Mouse (Mus musculus) ZHBTc4 (cell line): Measurements from ENCODE around the gene Dnah12.
"Not testable (repeated sequence)": the region's sequence is repeated elsewhere in the genome, so short reads cannot be mapped to it uniquely, and the experiment has no call there.

Source experiments
- DNase-seq: peaks from one replicate; pipeline ENCODE4 v3.0.0-alpha.2; 2011; ENCODE audit warnings: low read depth, low spot score

The Dnah12 gene

GRCm38 (mm10) chr14:26719696-26720095 is 26.6 kb downstream of the Dnah12 start:
- DNase-seq = not testable (repeated sequence)

DNA sequence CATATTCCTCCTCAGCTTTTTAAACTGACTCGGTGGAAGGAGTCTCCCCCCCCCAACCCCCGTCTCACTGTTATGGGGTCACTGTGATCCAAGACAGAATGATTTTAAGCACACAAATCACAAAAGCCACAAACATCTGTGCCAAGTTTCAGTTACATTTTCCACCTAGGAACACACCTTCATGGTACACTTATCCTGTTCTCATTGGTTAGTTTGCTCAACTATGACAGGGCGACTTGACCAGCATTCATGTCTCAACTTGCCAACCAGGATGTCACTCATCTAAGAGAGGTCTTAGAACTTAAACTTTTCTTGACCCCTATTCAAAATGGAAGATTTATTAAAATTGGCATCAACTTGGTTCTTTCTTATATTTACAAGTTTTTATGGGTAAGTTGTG is 31.8 kb downstream of the Dnah12 start:
- no peak for DNase-seq

DNA sequence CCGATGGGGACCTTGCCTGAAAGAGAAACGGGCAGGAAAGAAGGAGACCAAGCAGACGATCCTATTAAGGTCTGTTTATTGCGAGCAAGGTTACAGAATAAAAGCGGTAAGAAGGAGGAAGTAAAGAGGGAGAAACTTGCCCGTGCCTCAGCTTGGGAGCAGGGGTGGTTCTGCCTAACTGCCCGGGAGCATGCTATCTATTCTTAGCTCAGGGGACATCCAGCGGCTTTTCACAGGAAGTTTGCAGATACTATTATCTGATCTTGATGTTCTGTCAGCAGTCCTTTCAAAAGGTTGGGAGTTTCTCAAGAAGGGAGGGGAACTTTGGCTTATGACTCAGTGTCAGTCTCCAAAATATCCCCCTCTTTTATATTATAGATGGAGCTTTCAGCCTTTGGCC is 65.5 kb downstream of the Dnah12 start:
- no peak for DNase-seq

GRCm38 (mm10) chr14:26764827-26765226 is 71.8 kb downstream of the Dnah12 start:
- DNase-seq = no peak

DNA sequence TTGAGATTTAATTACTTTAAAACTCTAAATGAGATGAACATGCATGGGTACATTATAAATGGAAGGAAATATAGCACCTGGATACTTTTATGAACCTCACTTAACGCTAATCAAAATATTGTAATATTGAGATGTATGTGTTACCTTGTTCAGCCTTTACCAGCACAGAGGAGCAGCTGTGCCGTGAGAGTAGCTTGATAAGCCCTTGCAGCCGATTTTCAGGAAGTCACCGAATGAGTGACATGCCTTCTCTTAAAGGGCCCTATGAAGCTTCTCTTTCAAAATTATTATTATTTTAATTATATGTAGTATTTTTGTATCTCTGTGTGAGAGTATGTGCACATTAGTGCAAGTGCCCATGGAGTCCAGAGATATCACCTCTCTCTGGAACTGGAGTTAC is 75.1 kb downstream of the Dnah12 start:
- DNase-seq = no peak

GRCm38 (mm10) chr14:26773536-26773935 is 80.5 kb downstream of the Dnah12 start:
- DNase-seq = no peak

DNA sequence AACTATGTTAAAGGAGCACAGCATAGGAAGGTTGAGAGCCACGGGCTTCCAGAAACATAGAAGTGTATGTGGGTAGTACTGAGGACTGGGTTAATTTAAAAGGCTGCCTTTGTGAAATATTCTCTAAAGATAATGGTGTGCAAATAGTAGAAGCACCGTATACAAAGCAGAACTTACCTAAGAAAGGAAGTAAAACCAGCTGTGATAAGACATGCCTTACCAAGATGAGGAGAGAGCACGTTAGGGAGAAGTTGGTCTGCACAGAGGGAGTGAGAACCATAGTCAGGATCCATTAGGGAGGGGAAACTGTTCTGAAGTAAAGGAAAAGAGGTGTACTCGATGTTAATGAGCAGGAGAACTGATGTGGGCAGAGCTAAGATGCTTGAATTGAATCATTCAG is 90.7 kb downstream of the Dnah12 start:
- DNase-seq = no peak

DNA sequence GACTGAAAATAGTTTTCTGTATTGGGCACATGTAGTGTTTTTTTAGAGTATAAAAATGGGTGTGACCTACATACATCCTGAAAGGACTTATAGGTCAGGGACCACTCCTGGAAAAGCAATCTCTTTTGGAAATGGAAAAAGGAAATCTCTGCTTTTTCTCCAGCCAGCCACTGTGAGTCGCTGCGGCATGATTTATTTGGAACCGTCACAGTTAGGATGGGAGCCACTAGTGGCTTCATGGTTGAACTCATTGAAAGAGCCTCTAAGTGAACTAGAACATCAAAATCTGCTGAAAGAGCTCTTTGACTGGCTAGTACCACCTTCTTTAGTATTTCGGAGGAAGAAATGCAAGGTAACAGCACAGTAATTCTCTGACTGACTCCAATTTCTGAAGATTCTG is 92.6 kb downstream of the Dnah12 start:
- DNase-seq = peak; percentile 40

GRCm38 (mm10) chr14:26794431-26794830 is 101.4 kb downstream of the Dnah12 start:
- no peak for DNase-seq

DNA sequence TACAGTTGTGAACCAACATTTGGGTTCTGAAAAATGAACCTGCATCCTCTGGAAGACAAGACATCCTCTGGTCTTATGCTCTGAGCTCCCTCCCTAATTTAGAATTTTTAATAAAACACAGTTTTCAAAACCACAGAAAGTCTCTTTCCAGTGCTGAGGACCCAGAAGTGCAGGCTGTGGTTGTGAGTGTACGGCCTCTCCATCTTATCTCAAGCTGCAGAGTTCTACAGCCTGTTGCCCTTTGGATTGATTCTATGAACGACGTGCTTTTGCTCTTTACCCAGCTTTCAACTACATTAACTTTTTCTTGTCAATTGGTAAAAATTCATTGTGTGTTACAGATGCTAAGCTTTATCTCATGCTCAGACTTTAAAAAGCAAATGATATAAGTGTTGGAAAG is 105.3 kb downstream of the Dnah12 start:
- DNase-seq = no peak

GRCm38 (mm10) chr14:26799286-26799685 is 106.2 kb downstream of the Dnah12 start:
- DNase-seq = no peak

DNA sequence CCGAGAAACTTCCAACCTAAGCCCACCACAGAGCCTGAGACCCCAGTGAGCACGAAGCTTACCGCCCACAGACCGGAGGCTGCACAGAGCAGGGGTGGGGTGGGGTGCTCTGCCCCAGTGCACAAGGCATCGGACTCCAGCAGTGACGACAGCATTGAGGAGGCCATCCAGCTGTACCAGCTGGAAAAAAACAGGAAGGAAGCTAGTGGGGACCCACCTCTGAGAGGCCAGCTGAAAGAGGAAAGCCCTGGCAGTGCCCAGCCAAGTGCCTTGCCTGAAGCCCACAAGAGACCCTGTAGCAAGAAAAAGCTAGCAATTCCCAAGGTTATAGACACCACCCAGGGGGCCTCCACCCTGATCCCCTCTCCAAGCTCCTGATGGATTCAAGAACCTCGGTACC is 112.4 kb downstream of the Dnah12 start:
- no peak for DNase-seq

GRCm38 (mm10) chr14:26812734-26813133 is 119.7 kb downstream of the Dnah12 start:
- DNase-seq = no peak

GRCm38 (mm10) chr14:26813871-26814270 is 120.8 kb downstream of the Dnah12 start:
- no peak for DNase-seq

- DNase-seq = peak; percentile 54
Measured at GRCm38 (mm10) chr14:26814908-26815307, 121.8 kb downstream of the Dnah12 start.

DNA sequence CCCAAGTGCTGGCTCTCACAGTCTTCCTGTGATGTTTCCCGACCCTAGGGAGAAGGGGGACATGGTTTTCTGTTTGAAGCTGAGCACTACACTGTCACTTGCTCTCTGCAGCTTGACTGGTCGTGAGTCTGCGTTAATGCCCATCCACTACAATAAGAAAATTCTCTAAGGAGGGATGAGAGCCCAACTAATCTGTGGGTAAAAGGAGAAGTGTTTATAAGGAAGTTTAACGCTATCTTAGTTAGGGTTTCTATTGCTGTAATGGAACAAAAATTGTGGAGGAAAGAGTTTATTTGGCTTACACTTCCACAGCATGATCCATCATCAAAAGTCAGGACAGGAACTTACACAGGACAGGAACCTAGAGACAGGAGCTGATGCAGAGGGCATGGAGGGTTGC is 123.7 kb downstream of the Dnah12 start:
- no peak for DNase-seq

DNA sequence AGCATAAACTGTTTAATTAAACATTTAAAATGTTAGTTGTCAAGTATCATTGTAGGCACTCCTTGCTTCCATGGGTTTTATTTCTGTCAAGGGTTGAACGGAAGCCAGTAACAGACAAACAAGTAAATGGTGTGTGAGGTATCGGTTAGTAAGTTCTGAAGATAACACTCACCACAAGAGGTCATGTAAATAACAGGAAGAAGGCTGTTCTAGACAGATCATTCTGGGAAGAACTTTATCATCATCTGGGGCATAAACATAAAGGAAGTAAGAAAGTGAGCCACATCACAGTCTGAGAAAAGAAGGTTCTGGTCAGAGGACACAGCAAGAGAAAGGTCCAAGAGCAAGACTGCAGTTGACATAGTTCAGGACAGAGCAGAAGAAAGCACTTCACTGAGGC is 132.9 kb downstream of the Dnah12 start:
- no peak for DNase-seq

DNA sequence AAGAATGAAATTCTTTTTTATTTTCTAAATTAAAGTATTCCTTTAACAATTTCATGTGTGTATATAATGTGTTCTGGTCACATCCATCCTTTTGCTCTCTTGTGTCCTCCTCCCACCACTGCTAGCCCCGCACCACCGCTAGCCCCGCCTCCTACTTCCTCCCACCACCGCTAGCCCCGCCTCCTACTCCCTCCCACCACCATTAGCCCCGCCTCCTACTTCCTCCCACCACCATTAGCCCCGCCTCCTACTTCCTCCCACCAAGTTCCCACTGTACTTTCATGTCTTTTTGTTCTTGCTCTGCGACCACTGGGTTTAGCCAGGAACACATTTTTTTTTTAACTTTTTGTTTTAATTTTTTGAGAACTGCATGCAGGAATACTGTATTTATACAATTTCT is 160.0 kb downstream of the Dnah12 start:
- peak; percentile 57 for DNase-seq

GRCm38 (mm10) chr14:26854066-26854465 is 161.0 kb downstream of the Dnah12 start:
- DNase-seq = no peak

DNA sequence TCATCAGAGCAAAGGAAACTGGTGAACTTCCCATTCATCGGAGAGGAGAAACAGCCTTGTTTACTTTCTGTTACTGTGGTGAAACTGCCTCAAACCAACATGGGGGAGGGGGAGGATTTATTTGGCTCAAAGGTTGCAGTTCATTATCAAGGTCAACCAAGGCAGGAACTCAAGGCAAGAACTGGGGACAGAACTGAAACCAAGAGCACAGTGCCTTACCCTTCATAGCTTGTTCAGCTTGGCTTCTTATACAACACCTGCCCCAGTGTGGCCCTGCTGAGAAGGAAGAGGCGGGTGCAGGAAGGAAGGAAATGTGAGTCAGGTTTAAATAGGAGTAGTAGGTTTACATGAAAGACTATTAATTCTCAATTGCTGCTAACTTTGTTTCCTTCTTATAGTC is 165.3 kb downstream of the Dnah12 start:
- DNase-seq = peak; percentile 34

GRCm38 (mm10) chr14:26859024-26859423 is 165.9 kb downstream of the Dnah12 start:
- no peak for DNase-seq

DNA sequence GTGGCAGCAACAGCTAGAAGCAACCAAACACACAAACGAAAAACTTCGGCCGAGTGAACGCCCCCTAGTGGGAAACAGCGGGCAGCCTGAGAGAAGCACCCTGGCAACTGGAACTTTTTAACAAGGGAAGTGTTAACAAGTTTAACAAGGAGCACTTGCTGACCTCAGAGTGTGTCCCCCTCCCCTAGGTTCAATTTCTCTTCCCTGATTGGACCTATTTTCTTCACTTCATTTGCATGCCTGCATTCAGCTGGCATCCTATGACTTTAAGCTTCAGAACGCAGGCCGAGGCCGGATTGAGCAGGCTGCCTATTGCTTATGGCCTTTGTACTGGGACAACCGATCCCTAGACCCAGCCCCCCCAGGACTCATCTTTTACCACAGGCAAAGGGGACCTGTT is 174.3 kb downstream of the Dnah12 start:
- DNase-seq = peak; percentile 92

DNA sequence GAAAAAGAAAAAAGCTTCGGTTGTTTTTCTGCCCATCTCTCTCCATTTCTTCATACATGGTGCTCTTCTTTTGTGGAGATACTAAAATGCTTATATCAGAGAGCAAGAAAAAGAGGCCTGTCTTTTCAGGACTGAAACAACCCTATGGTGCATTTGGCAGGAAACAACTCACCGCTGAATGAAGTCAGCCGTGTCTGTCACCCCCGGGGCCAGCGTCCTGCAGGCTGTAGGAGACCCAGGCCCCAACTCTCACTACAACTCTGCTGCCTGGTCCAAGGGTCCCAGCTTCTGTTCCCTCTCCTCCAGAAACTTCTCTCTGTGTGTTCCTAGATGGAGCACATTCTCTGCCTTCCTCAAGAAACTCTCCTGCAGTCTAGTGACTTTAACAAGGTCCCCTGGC is 175.2 kb downstream of the Dnah12 start:
- no peak for DNase-seq

GRCm38 (mm10) chr14:26878756-26879155 is 185.7 kb downstream of the Dnah12 start:
- DNase-seq = no peak

DNA sequence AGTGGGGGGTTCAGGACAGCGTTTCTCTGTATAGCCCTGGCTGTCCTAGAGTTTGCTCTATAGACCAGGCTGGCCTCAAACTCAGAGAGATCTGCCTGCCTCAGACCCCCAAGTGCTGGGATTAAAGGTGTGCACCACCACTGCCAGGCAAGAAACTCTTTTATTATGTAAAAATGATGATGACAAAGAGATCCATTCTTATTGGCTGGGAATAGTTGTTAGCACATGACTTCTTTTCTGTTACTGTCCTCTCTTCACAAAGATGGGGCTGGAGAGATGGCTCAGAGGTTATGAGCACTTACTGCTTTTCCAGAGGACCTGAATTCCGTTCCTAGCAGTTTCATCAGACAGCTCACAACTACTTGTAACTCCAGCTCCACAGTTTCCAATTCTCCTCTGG is 186.9 kb downstream of the Dnah12 start:
- peak; percentile 61 for DNase-seq
